Mouse (Mus musculus): Measurements from ENCODE around the gene Rps6ka2.

- no peak for TF ChIP-seq GATA1 (IDR thresholded peaks at IDR 0.05; ENCODE audit: borderline replicate concordance, low read length)
- no peak for TF ChIP-seq FLI1 (IDR thresholded peaks at IDR 0.05; ENCODE audit: low read length)
Observed at GRCm38 (mm10) chr17:7271522-7272134, 101.7 kb downstream of the Rps6ka2 start.
